Mouse (Mus musculus): ENCODE data around the gene Nln.

- TF ChIP-seq CTCF (IDR thresholded peaks at IDR 0.05; ENCODE audit: low read depth, low read length) (no peak), EP300 (IDR thresholded peaks at IDR 0.05; ENCODE audit: insufficient read depth, low read depth, low read length) (no peak), POLR2A (IDR thresholded peaks at IDR 0.05; ENCODE audit: insufficient read depth, low read length) (no peak)
These were observed 127.0 kb downstream of the Nln start for GRCm38 (mm10) chr13:103982376-103982775.

Measured in ES-Bruce4 (cell line).